Mouse (Mus musculus) lung, postnatal 4 days (tissue): Measurements from ENCODE around the gene 9130230L23Rik.

ENCODE experiments used
- DNase-seq, 2 experiments: peaks; one replicate each; pipeline ENCODE4 v3.0.0; 2021

Gene 9130230L23Rik

DNA sequence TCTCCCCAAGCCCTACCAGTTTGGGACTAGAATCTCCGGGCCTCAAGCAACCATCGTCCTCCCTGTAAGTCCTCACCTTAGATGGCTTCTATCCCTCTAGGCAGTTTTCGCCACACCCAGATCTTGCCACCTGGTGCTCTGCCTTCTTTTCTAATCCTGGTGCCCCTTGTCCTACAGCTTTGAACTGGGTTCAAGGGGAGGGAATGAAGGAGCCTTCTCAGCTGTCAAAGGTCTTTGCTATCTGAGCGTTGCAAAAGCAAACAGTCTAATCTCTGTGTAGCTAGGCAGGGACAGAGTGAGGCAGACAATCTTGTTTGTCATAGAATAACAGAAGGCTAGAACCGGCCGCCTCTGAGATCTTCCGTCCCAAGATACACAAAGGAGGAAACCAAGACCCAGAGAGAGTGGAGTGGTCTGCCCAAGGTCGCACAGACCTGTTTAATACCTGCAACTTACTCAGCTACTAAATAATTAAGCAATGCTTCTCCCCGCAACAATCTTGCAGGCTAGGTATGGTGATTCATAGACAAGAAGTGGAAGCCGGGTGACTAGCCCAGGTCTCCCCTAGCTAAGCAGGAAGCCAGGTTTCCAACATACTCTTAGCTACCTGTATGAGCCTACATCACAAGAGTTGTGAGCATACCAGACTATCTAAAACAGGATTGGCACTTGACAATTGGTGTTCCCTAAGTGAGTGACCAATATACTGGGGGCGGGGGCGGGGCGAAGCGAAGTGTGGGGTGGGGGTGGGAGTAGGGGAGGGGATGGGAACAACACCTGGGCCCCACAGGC, at the start of gene 9130230L23Rik:
TSS of gene 9130230L23Rik (minus strand) at position 152 of the 792 bp plus-strand sequence.
- no peak for DNase-seq

DNA sequence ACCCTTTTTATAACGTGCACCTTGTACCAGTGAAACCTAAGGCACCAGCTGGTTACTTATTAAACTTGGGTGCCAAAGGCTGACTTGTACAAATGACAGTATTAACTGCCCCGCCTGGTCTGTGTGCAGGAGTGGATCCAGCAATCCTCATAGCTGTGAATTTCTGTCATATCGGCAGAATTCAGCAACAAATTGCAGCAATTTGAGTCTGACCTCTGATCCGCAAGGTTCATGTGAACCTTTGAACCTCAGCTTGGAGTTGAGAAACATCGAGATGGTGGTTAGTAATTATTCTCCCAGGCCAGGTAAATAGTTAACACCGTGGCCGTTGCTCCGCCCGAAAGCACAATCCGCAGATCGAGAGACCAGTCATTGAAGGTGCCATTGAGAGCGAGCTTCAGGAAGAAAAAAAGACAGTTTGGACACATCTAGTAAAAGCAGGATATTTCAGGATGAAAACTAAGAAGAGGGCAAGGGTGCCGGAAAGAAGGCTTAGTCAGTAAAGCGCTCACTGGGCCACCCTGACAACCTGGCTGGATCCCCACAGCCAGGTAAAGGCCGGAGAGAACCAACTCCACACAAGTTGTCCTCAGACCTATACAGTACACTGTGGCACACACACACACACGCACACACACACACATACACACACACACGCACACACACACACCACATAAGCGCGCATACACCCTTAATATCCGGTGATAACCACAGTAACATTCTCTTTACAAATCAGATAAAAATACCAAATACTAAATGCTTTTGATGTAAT, 48.9 kb upstream of the 9130230L23Rik start:
- DNase-seq: no peak

DNA sequence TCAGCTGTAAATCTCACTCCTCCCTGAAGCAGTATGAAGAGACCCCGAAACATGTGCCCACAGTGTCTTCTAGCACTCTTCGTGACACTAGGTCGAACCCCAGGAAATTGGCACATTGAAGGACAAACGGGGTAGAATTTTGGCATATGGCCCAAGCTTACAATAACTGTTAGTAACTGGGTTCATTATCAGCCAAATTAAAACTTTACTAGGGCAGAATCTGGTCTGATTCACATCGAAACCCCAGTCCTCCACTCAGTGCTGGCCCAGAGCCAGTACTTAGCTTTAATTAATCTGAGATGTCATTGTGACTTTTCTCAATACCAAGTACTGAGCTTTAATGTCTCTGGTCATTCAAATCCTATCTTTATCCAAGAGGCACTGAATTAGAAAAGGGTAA, 46.8 kb upstream of the 9130230L23Rik start:
- DNase-seq: no peak

DNA sequence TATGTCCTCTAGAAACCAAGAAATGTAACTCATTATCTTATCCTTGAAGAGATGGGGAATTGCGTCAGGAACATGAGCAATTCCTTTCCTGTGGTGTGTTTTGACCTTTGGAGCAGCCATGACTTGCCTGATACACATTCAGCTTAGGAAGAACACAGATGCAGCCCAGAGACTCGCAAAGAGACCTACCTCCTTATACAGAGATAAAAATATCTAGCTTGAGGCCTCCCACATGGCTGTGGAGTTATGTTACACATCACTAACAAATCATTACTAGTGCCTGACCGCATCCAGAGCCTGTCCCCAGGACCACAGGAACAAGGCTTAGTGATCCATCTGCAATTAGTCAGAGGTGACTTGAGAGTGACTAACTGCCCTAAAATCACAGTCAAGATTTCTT, 42.3 kb upstream of the 9130230L23Rik start:
- no peak for DNase-seq

DNA sequence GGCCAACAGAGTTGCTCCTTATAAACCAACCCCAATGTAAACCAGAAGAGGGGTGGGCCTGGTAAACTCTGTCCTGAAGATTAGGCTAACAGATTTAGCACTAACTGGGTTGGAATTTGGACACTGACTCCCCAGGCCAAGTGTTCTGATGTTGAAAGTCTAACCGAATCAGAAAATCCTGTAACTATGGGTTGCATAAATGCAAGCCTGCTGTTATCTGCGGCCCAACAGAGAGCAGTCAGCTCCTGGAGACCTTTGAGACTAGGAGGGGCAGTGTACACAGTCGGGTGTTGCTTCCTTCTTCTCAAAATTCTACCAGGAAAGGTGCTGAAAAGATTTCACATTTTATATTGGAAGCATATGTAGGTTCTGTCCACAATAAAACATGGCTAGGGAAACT, 39.8 kb upstream of the 9130230L23Rik start:
- DNase-seq: no peak

DNA sequence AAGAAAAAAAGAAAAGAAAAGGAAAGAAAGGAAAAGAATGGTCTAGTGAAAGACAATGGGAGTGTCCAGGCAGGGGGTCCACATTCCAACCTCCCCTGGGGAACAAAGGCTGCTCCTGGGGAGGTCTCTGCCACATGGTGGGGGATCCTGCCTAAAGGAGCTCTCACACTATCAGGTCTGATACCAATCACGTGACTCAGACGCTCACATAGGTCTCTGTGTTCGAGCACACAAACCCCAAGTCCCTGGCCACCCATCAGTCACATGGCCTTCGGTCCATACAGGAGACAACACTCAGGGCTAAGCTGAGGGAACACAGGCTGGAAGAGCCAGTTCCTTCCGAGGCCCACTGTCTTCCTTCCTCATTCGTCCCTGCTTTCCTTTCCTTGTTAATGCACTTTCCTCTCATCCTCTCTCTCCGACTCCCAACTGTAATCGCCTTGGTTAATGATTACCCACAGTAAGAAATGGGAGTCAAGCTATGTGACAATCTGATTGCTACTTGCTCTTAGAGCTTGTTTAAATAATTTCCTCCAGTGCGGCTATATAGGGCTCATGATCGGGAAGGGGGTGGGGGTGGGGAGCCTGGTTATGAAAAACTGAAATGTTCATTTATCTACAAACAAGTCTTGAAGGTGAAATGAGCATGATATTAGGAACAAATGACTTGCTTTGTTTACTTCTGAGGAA, 38.7 kb upstream of the 9130230L23Rik start:
- no peak for DNase-seq

DNA sequence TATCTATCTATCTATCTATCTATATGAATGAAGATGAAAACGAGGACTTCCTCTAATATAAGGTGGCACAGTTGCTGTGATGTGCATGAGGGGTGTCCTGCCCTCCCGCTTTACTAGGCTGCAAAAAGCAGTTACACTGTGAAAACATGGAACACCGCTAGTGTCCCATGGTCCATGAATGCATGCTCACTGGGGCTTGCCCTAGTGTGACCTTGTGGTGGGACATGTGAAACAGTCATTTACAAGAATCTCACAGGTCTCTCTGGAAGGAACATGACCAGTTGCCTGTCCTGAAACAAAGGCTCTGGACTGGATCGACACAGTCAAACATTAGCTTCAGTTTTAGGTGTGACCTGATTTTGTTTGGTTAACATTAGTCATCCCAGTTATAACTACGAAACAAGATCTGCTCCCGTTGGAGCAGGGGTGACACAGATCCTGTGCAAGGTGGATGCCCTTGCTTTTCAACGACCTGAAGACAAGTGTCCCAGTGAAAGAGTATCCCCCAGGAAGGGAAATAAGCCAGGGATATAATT, 36.7 kb upstream of the 9130230L23Rik start:
- DNase-seq: no peak

DNA sequence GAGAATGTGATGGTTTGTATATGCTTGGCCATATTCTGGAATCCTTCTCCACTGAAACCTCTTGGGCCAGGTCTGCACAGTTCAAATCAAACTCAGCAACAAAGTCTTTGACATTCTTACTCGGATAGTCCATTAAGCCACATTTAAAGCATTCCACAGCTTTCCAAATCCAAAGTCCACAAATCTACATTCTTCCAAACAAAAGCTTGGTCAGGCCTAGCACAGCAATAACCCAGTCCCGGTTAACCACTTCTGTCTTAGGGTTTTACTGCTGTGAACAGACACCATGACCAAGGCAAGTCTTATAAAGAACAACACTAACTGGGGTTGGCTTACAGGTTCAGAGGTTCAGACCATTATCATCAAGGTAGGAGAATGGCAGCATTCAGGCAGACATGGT, 35.7 kb upstream of the 9130230L23Rik start:
- no peak for DNase-seq

DNA sequence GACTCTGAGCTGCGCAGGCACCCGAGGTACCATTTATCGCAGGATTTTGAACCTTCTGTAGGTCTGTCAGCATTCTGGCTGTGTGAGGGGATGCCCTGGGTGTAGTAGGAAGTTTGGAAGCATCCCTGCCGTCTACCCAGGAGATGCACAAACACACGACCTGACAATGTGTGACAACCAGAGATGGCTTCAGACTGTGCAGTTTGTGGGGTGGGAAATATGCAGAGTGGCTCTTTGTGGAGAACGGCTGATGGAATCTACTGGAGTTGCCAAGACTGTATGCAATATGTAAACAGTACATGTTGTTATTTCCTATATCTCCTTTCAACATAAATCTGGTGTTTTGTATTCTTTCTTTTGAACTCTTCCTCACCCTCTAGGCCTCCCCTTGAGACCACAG, 33.0 kb upstream of the 9130230L23Rik start:
- DNase-seq: no peak

DNA sequence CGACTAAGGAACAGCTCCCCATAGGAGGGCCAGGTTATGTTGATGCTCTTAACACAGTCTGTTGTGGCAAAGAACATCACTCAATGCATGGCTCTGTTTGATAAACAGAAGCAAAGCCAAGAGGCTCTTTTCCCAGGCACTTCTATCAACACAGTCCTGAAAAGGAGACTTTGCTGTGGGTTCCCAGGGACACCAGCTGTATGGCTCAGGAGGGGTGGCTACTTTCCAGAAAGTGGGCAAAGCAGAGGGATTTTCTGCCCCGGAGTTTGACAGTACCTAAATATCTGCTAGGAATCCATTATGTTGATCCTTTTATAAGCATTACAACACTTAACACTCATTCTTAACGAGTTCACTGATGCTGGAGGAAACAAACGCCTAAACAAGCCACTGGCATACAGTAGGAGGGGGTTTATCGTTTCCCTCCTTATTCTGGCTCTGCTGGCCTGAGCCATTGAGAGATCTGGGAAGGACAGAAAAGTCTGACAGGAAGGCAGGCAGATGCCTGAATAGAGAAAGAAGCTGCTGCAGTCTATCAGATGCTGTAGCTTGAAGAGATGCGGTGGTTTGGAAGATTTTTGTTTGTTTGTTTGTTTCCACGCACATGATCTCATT, 32.5 kb upstream of the 9130230L23Rik start:
- no peak for DNase-seq

DNA sequence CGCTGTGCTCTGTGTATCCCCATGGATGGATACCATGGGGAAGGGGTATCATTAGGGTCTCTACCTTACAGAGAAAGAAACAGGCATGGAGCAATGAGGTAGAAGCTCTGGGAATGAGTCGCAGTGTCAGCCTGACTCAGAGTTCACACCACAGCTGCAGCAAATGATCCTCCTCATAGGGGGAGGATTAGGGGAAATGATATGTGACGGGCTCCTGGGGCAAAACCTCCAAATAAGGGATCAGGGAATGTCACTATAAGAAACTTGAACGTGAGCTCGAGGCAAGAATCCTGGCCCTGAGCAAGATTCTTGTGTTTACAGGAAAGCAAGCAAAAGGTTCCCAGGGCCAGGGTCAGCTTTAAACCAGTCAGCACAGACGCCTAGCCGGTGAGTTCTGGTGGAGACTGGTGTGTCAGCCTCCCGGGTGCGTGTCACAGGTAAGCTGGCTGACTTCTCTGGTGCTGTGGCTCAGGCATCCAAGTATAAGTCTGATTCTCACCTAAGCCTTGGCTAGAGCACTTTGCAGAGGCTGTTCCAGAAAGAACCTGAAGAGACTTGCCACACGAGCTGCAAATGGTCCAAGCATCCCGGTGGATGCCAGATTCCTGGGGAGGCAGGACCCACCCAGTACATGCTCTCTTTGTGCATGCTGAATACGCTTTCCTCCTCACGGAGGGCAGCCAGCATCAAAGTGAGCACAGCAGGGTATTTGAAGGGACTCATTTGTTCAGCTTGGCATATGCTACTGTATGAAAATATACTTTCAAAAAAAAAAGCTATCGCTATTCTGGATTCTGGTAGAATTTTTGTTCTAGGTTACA, 30.5 kb upstream of the 9130230L23Rik start:
- DNase-seq: no peak

DNA sequence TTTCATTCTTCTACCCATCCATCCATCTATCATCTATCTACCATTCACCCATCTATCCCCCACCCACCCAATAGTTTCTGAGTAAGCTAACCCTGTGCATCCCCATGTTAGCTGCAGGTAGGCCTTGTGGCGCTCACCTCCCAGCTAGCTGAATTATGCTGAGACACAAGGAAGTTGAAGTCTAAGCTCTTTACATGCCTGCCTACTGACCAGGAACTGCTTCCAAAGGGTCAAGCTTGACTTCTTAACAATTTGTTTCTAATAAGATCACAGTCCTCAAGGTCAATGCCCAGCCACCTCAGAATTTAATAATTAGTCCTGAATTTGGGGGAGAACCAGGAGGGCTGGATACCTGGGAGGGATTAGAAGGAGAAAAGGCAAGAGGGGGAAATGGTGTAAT, 28.7 kb upstream of the 9130230L23Rik start:
- DNase-seq: no peak

DNA sequence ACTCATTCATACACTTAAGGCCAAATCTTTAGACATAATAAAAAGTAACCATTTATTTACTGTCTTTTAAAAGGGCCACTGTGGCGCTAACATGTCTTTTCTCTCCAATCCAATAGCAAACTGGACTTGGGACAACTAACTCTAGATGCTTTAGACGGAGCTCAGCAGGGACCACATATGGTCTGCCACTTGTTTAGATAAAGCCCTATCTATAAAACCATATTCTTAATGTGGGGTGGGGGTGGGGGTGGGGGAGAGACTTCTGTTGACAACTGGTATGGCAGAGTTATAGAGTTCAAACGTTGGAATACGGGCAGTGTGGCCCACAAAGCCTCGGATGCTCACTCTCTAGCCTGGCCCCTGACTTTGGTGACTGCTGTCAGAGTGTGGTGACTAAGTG, 27.6 kb upstream of the 9130230L23Rik start:
- no peak for DNase-seq

DNA sequence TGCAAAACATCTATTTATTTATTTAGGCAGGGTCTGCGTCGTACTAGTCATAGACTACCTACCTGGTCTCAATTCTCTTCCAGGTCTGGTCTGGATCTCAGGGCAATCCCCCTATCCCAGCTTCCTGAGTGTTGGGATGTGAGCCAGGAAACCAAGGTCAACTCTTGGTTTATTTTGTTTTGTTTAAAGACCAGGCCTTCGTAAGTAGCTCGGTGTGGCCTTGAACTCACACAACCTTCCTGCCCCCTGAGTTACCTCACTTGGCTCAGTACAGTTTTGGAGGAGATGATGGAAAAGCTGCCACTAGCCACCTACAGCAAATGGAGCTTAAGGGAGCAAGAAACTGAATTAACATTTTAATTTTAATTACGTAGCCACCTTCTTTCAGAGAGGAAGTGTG, 24.1 kb upstream of the 9130230L23Rik start:
- DNase-seq: no peak

DNA sequence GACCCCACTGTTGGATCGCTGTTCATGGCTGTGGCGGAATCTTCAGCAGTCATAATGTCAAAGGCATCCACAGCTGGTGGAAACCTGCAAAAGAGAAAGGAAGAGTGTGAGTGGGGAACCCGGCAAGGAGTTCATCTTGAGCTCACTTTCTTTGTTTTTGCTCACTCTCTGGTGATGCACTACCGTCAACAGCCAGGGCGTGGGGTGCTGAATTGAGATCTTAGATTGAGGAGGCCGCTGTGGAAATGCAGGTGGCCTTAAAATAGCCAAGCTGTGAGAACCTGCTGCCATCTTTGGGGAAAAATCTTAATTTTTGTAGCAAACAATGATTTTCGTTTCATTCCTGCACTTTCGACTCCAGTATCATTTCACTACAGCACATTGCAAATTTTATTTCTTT, 23.1 kb upstream of the 9130230L23Rik start:
- no peak for DNase-seq

DNA sequence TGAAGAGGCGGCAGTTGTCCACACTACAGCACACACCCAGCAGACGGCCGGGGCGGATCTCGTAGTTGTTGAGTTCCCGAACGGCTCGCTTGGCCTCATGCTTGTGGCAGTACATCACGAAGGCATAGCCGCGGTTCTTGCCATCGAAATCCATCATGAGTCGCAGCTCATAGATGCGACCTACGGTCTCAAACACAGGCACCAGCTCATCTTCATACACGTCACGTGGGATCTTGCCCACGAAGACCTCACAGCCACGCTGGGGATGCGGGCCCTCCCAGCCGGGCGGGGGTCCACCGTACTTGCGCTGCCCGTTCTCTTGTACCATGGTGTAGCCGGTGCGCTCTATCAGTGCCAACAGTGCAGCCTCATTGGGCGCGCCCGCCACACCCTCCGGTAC, 22.7 kb upstream of the 9130230L23Rik start:
- DNase-seq: no peak

DNA sequence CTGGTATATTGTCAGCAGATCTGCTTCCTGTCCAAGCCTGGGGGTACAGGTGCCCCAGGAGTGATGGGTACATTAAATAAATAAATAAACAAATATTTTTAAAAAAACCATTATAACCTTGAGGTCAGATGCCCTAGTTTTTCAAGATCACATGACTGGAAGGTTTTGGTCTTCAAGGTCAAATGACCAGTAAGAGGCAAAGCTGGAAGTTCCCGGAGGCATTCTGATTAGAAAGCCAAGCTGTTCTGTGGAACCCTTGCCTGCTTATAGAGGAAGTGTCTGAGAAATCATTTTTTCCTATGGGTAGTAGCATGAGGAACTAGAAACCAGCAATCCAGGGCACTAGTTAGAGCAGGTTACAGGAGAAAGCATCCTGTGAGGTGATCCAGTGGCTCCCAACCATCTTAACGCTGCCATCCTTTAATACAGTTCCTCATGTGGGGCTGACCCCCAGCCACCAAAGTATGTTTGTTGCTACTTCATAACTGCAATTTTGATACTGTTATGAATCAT, 11.4 kb upstream of the 9130230L23Rik start:
- DNase-seq: no peak

DNA sequence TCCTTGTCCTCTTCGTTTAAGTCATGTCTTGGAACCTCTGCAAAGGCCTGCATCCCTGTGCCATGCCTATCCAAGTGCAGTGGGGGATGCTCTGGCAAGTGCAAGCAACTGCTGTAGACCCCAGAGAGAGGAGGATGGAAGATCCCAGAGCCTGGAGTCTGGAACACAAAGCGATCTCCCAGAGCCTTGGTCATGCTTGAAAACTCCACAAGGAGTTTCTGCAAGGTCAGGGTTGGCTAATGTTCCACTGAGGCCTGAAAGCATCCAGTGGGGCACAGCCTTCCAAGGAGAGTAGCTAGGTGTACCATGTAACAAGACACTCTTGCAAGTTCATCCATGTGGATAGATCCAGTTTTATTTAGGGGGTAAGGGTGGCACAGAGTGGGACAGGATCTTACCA, 10.4 kb upstream of the 9130230L23Rik start:
- DNase-seq: no peak

DNA sequence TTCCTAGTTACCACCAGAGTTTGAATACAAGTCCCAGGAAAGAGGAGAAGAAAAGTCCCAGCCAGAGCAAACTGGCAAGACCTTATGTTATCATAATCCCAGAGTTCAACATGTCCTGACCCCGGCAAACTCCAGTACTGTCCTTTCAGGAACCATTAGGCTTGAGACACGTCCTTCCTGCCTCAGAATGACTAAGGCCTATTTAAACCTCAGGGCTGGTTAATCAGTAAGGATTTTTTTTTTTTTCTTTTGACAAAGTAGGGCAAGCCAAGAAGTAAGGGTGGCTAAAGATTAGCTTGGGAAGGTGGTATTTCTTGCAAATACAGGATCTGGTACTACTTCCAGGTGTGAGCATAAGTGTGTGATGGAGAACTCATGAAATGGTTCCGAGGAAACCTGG, 9.9 kb upstream of the 9130230L23Rik start:
- DNase-seq: no peak

DNA sequence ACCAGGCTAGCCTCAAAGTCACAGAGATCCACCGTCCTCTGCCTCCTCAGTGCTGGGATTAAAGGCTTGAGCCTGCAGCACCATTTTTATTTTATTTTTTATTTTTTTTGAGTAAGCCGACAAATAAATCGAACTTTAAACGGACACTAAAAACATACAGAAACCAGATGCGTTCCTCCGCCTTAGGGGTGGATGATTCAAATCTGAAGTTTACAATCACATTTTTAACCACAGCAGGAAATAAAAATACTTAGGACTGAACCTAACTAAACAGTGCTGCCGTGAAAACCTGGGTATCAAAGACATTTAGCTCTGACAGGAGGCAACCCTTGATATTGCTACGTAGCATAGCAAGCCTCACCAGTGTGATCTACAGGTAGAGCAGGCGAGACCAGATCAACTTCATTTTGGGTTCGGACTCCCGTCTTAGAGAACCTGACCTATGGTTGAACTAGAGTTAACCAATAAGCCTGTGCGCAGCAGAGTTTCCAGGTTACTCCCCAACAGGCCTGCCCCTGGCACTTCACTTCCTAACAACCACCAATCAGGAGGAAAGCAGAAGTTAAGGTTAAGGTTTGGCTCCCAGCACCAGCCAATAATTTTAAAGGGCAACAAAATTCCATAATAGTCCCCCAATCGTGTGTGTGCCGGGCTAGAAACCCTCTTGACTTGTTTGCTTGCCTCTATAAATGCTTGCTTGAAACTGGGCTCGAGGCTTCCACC, 4.3 kb upstream of the 9130230L23Rik start:
- peak in 1 of 2 experiments; percentile 12 for DNase-seq

DNA sequence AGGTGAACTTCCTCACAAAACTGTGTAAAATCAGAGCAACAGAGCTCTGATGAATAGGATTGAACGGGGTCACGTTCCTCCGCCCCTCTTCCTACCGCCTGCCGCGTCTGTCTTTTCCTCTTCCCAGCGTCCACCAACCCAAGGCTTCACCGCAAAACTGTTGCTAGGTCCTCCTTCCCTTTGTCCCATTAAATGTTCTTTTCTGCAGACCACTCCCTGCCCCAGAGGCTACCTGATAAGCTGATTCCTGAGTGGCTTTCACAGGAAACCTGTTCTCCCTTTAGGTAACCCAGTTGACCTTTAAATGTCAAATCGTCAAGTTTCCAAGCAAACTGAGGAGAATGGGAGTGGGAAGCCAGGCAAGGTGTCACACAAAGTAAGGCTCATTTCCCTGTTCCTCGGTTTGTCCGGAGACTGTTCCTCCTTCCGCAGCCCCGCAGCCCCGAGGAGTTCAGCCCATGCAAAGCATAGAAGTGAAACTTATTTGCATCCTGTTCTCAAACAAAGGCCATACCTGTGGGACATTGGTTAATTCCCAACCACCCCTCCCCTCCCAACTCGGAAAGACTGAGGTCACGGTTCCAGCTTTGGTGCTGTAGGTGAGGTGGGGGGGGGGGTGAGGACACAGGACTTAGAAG, 1.1 kb upstream of the 9130230L23Rik start:
- DNase-seq: no peak
